Mouse (Mus musculus): ENCODE measurements at regions not wholly inside any gene's neighbourhood (a gene's known extent, or its start where the extent isn't known, plus 50 kb on each side); places are given as distances from the start of the nearest gene placed in this dataset.

- no peak for DNase-seq
These were observed 51.3 kb upstream of the Ier5l start for GRCm38 (mm10) chr2:30525295-30525694.

GRCm38 (mm10) chr2:30525831-30526230 lies 51.8 kb upstream of the Ier5l start:
- no peak for DNase-seq

GRCm38 (mm10) chr2:30527495-30527894 lies 53.5 kb upstream of the Ier5l start:
- no peak for DNase-seq

- DNase-seq, result no peak
These were observed 58.9 kb upstream of the Ier5l start for GRCm38 (mm10) chr2:30532948-30533347.

- DNase-seq, result no peak
These were observed 59.3 kb upstream of the Ier5l start for GRCm38 (mm10) chr2:30533367-30533766.

- peak; percentile 32 for DNase-seq
These were observed 60.4 kb upstream of the Cstad start for GRCm38 (mm10) chr2:30534485-30534884.

GRCm38 (mm10) chr2:30539305-30539704 lies 55.5 kb upstream of the Cstad start:
- DNase-seq, result no peak

- no peak for DNase-seq
These were observed 53.3 kb upstream of the Cstad start for GRCm38 (mm10) chr2:30541541-30541940.

GRCm38 (mm10) chr2:30544782-30545435 lies 49.9 kb upstream of the Cstad start:
- peak; percentile 63 for DNase-seq
